Mouse (Mus musculus): ENCODE results near the gene P2rx1.
A peak's percentile ranks its signal among the peaks of the same experiment; 100 is the strongest.

Gene P2rx1

GRCm38 (mm10) chr11:72998771-72999170 is at the start of gene P2rx1:
P2rx1 (plus strand) TSS chr11:72999103.
- no peak for DNase-seq (ENCODE audit: low spot score)

- DNase-seq (ENCODE audit: low spot score) = no peak
Measured at GRCm38 (mm10) chr11:72951137-72952000, 47.5 kb upstream of the P2rx1 start.

- no peak for DNase-seq (ENCODE audit: low spot score)
Measured at GRCm38 (mm10) chr11:72952226-72952625, 46.7 kb upstream of the P2rx1 start.

GRCm38 (mm10) chr11:72952697-72953096 is 46.2 kb upstream of the P2rx1 start:
- DNase-seq (ENCODE audit: low spot score) = no peak

GRCm38 (mm10) chr11:72953116-72953439 is 45.8 kb upstream of the P2rx1 start:
- DNase-seq (ENCODE audit: low spot score) = no peak

- DNase-seq (ENCODE audit: low spot score) = peak; percentile 13
Measured at GRCm38 (mm10) chr11:72953440-72954151, 45.3 kb upstream of the P2rx1 start.

GRCm38 (mm10) chr11:72954216-72954615 is 44.7 kb upstream of the P2rx1 start:
- DNase-seq (ENCODE audit: low spot score) = no peak

GRCm38 (mm10) chr11:72955339-72955974 is 43.4 kb upstream of the P2rx1 start:
- DNase-seq (ENCODE audit: low spot score) = no peak

GRCm38 (mm10) chr11:72957318-72957717 is 41.6 kb upstream of the P2rx1 start:
- no peak for DNase-seq (ENCODE audit: low spot score)

- no peak for DNase-seq (ENCODE audit: low spot score)
Measured at GRCm38 (mm10) chr11:72959924-72960679, 38.8 kb upstream of the P2rx1 start.

- DNase-seq (ENCODE audit: low spot score) = no peak
Measured at GRCm38 (mm10) chr11:72960723-72961071, 38.2 kb upstream of the P2rx1 start.

GRCm38 (mm10) chr11:72961072-72961980 is 37.6 kb upstream of the P2rx1 start, which contains the start of gene Atp2a3:
Atp2a3 (plus strand) TSS chr11:72961169.
- DNase-seq (ENCODE audit: low spot score) = no peak

GRCm38 (mm10) chr11:72962378-72962777 is 36.5 kb upstream of the P2rx1 start:
- no peak for DNase-seq (ENCODE audit: low spot score)

- DNase-seq (ENCODE audit: low spot score) = no peak
Measured at GRCm38 (mm10) chr11:72963058-72963788, 35.7 kb upstream of the P2rx1 start.

GRCm38 (mm10) chr11:72963789-72964294 is 35.1 kb upstream of the P2rx1 start:
- DNase-seq (ENCODE audit: low spot score) = no peak

GRCm38 (mm10) chr11:72974995-72975503 is 23.9 kb upstream of the P2rx1 start:
- DNase-seq (ENCODE audit: low spot score) = peak; percentile 80

GRCm38 (mm10) chr11:72982516-72982915 is 16.4 kb upstream of the P2rx1 start:
- DNase-seq (ENCODE audit: low spot score) = no peak

GRCm38 (mm10) chr11:72983283-72983682 is 15.6 kb upstream of the P2rx1 start:
- no peak for DNase-seq (ENCODE audit: low spot score)

GRCm38 (mm10) chr11:72986745-72987144 is 12.2 kb upstream of the P2rx1 start:
- no peak for DNase-seq (ENCODE audit: low spot score)

- no peak for DNase-seq (ENCODE audit: low spot score)
Measured at GRCm38 (mm10) chr11:72987234-72987633, 11.7 kb upstream of the P2rx1 start.

Measured in MN1 (cell line).